Mouse (Mus musculus) lung, postnatal 4 days (tissue): ENCODE measurements at regions not wholly inside any gene's neighbourhood (a gene's known extent, or its start where the extent isn't known, plus 50 kb on each side); places are given as distances from the start of the nearest gene placed in this dataset.

Experiments used
- DNase-seq, 2 experiments: peaks; one replicate each; pipeline ENCODE4 v3.0.0; 2021

DNA sequence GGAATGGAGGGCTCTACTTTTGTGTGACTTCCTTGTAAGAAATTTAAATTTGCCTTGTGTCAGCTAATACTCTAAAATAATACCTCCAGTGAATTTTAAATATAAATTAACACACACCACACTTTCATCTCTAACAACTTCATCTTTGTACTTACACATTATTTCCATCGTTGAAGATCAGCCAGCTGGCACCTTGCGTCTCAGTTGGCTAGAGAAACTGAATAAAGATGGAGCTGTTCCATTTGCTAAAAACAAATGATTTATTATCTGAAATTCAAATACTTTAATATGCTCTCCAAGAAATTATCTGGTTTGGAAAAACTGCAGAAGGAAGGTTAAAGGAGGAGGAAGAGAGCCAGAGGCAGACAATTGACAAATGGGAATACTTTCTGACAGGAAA lies 122.0 kb upstream of the Gm11096 start:
- DNase-seq, result peak; percentile 25 to 47

DNA sequence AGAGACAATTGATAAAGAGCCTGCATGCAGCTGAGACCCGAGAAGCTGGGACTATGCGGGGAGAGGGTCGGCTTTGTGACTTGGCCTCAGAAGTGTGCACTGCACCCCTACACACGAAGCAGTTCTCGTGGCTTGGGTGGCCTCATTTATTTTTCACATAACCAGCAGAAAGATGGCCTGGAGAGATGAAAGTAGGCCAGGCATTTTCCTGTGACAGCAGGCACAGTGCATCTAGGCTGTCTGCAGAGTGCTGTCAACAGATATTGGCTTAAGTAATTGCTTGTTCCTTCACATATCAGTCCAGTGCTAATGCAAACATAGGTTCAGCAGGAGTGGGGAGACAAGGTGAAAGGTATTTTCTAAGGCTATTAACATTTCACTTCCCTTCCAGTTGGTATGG lies 124.9 kb upstream of the Gm11096 start:
- DNase-seq, result no peak

DNA sequence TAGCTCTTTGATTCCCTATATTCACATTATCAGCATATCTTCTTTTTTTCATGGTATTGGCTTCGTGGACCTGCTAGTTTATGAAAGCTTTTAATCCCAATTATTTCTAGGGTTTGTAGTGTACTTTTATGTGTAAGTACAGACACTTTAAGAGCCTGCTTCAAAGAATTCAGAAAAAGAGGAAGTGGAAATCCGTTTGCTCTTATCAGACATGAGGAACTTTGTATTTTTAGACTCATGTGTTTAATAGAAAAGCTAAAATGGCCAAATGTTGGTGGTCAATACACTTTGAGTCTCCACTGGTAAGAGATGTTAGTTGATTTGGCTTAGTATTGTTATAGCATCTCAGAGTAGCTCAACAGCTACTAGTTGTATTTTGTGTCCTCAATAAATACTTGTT lies 135.7 kb upstream of the Gm11096 start:
- no peak for DNase-seq

DNA sequence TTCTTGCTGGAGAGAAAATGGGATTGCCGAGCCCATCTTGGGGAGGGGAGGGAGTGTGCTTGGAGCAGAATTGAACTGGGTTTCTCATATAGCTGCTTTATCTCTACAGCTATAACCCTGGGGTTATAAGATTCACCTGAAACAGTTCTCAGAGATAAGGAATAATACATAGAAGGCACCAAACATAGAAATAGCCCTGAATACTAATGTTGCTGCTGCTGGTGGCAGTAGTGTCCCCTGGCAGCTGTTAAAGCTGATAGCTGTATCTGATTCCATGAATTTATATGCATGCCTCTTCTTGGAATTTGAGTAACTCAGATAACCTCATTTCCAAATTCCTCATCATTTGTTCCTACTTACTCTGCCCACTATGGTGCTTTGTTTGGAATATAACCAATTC lies 137.0 kb upstream of the Gm11096 start:
- DNase-seq, result no peak

DNA sequence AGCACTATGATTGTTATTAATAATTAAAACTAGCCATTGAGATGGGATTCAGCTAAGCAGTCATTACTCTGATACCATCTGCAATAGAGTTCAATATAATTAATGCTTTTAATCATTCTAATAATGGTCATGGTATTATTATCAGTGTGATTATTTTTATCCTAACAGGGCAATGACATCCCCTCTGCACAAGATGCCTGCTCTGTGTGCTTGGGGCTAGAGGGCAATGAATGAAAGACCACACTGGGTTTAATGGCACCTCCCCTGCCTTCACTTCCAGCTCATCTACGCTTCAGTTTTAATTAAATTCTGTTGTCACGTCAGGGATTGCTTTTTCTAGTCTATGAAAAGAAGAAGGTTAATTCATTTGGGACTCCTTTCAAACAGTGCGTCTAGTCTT lies 139.1 kb upstream of the Gm11096 start:
- no peak for DNase-seq

DNA sequence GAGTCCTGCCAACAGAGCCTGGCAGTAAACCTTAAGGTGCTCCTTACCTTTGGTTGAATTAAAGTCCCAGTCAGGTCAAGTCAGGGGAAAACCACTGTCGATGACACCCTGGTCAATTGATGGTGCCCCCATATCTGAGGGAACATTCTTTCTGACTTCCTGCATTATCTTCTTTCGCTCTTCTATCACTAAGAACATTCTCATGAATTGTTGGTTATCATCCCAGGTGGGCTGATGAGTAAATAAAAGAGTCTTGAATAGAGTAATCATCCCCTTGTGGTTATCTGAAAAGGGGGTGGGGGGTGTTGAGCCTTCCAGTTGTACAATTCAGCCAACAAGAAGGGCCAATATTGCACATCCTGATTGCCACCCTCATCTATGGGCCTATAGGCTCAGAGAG lies 149.7 kb upstream of the Gm11096 start:
- DNase-seq, result no peak

DNA sequence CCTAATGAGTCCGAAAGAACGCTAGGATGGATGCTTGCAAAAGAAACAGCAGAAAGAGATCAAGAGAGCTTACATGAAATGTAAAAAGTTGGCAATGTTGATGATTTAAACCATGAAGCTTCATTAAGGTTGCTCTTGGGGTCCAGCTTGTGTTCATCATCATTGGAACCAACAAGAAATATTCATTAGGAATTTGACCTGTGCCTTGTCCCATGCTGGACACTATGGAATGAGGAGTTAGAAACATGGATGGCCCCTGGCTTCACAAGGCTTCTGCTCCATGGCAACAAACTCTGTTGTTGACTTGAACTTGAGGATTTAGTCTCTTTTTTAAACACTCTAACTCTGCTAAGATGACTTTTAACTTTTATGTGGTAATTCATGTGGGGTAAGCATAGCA lies 159.0 kb upstream of the Gm11096 start:
- peak in 1 of 2 experiments; percentile 48 for DNase-seq

DNA sequence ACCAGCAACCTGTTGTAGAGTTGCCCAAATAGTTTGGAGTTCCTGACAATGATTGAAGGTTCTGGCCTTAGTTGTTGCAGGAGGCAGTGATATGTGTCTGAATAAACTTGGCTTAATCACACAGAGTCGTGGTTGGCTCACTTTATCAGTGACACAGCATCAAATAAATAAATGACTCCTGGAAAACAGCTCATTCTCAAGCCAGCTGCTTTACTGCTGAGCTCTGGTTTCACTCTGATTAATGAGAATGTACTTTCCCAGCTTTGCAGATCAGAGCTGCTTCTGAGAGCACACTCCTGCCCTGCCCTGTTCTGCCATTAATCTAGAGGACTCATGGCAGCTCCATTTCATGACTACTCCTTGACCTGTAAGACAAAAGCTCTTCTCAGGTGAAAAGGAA lies 171.3 kb upstream of the Gm11096 start:
- no peak for DNase-seq

DNA sequence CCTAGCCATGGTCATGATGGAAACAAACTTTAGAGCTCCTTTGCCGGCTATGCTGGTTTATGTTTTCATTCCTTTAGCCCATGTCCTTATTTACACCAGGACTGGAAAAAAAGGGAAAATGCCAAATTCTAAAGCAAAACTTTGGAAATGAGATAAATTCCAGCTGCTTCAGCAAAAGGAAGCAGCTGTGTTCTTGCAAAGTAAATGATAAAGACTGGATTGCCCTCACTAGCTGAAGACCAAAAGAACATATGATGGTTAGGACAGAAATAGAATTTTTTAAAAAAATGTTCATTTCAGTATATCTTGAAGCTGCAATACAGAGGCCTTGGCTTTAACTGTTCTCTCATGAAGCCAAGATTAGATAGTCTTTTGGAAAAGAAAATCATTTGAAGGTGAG lies 179.6 kb upstream of the Gm11096 start:
- DNase-seq, result no peak

DNA sequence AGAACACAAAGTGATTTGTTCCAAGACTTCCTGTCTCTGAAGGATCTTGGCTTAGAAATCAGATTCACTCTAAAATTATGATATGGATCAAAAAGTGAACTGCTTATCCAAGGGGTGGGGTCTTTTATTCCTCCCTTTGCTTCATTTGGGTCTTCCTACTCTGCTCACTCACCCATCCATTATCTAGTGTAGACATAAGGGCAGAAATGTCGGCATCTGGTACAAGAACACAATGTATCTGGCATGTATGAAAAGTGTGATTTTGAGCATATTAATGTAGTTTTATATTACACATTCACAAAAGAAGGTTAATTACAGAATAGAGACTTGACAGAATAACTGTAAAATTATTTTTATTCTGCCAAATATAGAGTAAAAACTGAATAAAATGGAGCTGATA lies 181.5 kb upstream of the Gm11096 start:
- DNase-seq, result no peak

DNA sequence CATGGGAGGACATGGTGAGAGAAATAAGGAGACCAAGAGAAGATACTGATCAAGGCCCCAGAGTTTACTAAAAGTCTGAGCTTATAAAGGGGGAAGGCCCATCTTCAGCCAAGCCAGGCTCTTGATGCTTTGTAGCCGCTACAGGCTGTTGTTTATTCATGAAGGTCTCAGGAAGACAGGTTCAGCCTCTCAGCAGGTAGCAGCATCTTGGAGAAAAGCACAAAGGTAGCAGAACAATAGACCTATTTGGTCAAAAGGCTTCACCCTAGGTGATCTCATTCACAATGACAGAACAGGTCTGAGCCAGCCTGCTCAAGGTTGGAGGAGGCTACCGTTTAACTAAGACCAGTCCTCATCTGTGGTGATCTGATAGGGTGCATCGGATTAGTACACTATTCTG lies 185.5 kb upstream of the Gm11096 start:
- no peak for DNase-seq

DNA sequence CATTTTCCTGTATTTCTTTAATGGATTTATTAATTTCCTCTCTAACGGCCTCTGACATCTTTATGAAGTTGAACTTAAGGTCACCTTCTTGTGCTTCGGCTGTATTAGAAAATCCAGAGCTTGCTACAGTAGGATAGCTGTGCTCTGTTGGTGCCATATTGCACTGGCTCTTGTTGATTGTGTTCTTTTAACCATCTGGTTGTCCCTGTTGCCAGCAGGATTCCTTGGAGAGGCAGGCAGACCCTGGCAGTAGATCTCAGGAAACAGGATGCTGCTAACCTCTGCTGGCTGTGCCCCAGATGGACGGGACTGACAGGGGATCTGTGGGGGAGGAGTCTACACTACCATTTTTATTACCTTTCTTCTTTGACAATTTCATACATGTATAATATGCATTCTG lies 185.9 kb upstream of the Thumpd2 start:
- no peak for DNase-seq

DNA sequence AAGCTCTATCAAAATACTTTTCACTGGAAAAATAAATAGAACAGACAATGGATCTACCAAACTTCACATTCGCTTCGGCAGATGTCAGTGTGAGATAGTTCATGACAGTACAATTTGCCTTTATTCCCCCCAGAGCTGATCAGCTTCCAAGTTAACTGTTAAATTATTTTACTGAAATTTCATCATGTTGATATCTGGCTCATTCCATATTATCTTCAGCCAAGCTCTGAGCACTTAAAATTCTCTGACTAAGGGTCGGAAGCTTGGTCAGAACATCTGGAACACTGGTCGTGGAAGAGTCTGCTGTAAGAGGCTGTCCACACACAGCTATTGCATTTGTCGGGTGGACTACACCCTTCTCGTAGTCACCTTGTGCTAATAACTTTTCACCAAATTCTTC lies 181.3 kb upstream of the Thumpd2 start:
- no peak for DNase-seq

DNA sequence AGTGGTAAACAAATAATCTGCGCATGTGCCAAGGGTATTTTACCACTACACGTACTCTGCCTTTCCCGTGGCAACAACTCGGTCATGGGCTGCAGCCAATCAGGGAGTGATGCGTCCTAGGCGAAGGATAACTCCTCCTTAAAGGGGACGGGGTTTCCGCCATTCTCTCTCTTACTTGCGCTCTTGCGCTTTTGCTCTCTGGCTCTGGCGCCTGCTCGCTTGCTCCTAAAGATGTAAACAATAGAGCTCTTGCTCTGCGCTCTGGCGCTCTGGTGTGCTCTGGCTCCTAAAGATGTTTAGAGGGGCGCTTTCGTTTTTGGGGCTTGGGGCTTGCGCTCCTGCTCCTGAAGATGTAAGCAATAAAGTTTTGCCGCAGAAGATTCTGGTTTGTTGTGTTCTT lies 166.9 kb upstream of the Thumpd2 start:
- DNase-seq, result peak in 1 of 2 experiments; percentile 26

DNA sequence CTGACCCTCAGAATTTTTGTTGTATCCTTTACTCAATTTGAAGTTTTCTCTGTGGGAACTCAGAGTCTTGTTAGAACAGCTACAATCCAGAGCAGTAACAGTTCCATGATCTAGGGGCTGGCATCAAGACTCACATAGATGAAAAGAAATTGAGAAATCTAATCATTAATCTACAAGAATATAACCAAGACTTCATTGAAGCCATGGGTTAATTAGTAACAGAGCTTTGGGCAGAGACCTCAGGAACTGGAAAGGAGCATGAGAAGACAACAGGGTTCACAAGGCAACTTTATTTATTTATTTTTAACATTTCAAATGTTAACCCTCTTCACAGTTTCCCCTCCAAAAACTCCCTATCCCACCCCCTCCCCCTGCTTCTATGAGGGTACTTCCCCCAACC lies 160.4 kb upstream of the Thumpd2 start:
- no peak for DNase-seq

DNA sequence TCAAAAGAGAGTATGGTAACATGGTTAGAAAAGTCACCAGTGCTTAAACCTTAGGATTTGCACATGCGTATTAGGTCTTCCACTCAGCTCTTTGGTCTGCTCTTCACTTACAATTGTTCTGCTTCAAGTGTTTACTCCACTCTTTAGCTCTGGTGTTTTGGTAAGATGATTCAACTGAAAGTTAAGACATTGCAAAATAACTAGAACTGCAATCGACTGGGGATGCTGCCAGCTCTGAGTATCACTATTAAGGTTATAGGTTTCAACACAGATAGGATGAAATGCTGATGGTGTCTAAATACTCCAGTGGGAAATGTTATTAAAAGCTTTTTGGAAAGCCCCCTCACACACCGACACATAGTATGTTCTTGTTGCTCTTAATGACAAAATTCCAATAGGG lies 156.6 kb upstream of the Thumpd2 start:
- no peak for DNase-seq

DNA sequence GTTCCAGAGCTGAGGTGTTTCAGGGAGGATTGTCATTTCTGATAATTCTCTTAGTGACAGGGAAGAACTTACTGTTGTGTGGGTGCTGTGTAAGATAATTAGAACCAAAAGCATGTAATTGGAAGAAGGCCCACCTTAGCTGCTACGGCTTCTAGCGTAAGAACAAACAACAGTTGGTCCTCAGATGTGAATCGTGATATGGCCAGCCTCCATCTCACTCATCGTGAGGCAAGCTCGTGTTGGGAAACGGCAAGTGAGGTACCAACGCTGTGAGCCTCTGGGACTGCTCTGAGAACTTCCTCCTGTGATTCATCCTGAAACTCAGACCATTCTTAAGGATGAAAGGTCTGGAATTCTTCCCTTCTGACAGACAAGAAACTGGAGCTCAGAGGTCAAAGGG lies 150.0 kb upstream of the Thumpd2 start:
- DNase-seq, result no peak

DNA sequence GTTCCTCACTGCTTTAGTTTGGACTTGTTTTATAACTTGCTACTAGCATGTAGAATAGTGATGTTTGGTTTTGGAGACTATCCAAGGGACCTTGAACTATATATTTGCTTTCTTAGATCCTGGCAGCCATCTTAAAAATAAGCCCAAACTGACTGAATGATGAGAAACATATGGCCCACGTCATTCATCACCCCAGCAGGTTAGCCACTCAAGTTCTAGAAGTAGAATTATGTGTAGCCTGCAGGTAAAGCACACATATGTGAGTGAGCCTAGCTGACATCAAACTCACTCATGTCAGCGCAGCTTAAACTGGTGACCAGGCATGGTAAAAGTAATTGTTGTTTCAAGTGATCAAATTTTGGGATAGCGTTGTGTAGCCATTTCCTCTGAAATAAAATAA lies 147.2 kb upstream of the Thumpd2 start:
- DNase-seq, result no peak

DNA sequence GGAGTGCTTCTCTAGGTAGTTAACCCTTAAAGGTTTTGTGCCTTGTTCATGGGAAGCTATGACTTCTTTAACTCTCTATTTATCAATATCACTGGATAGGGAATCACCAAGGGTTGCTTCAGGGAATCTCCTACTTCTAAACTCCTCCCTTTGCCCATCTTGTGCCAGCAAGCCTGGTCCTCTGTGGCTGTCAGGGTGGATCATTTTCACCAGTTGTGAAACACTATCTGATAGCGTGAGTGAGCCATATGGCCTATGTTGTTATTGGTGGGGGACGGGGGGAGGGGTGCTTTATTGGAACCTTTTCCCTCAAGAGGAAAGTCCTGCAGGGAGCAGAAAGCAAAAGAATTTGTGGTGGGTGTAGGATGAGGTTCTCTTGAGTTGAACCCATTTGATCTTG lies 145.5 kb upstream of the Thumpd2 start:
- no peak for DNase-seq

DNA sequence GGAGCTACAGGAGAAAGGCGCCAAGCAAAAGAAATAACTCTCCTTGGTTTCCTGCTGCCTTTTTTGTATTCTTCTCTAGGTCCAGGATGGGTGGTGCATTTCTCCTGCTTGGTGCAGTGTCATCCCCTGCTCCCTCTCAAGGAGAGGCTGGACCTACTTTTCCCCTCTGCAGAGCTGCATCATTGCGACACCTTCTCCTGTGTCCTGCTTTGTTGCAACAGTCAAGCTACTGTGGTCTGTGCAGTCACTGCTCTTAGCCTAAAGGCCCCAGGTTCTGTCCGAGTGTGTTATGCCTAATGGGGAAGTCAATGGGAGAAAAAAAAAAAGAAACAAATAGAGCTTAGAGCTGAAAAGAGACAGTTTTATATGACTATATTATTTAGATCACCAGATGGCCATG lies 144.4 kb upstream of the Thumpd2 start:
- no peak for DNase-seq

DNA sequence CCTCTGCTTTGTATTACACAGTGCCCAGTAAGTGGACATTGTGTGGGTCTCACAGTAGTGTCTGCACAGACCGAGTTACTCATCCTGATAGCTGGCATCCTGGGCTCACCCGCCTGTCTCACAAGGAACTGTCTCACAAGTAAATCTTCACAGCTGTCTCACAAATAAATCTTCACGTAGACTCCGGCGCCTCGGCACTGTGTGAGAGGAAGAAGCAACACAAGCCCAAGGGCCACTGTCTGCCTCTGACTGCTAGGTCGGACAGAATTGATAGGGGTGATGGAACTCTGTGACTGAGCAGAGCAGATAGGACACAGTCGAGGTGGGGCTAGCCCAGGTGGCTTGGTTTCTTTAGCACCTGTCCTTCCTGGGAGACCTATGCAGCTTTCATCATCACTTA lies 136.2 kb upstream of the Thumpd2 start:
- DNase-seq, result no peak

DNA sequence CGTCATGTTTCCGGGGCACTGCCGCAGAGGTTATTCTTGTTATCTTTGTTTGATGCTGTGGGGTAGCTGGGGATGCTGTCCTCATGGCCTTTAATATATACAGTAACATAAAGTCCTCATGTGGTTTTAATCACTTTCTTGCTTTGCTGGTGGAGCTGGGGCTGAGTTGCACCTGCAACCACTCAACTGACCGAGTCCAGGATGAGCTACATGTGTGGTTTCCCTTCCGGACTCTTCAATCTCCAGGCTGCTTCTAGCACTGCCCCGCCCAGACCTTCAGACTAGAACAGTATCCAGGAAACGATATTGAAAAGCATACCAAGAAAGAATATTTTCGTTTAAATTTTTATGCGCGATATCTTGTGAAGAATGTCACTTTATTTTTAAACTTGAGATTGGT lies 129.1 kb upstream of the Thumpd2 start:
- DNase-seq, result no peak

DNA sequence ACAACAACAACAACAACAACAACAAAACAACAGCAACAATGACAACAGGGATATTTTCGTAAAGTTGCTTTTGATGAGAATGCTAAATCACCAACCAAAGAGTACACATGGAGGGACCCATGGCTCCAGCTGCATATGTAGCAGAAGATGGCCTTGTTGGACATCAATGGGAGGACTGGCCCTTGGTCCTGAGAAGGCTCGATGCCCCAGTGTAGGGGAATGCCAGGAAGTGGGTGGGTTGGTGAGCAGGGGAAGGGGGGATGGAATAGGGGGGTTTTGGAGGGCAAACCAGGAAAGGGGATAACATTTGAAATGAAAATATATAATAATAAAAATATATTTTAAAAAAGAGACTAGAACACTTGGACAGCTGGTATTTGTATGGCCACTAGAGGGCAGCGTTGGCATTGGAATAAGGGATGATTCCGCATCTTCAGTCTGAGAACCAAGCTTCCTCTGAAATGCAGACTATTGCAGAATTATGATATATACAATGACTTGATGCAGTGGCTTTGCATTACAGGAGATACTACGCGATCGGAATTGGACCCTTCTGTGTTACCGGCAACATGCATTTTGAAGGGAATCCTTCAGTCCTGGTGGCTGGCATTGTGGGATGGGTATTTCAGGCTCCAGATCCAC lies 128.5 kb upstream of the Thumpd2 start:
- peak; percentile 28 to 65 for DNase-seq

DNA sequence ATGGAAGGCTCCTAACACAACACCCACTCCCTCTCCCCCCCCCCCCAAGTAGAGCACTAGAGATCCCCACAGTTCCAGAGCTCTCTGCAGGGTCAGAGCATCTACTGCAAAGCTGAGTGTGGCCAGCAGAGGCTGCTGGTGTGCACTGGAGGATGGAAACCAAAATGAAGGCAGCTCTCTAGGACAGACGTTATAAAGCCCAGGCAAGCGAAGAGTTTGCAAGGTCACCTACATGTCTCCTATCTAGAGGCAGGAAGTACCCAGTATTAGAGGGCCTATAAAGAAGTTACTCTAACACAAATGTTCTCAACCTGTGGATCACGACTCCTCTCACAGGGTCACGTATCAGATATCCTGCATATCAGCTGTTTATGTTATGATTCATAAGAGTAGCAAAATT lies 125.1 kb upstream of the Thumpd2 start:
- peak; percentile 46 to 49 for DNase-seq

DNA sequence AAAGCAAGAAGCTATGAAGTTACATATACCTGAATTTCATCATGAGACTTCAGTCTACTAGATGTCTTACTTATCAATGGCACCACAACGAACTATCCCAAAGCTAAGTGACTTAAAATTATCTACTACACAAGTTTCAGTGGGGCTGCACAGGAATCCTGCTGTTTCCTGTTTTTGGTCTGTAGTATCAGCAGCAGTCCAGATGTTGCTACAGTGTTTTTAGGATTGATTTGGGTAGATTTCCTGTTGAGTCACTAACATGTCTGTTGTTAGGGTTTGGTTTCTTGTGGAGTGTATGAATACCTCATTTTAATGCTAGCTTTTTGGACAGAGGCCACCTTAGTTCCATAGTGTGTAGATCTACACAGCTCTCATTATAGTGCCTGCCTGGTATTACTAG lies 120.8 kb upstream of the Thumpd2 start:
- DNase-seq, result no peak
